Mouse (Mus musculus) liver, embryonic 12.5 days (tissue): ENCODE results near the gene Insl3. TPM values are rescaled to one million over a fixed set of nuclear protein-coding genes. Genes with fewer than 3 reads are reported as not detected.
A peak's percentile ranks its signal among the peaks of the same experiment; 100 is the strongest.

Experiments
- ATAC-seq: fragments of 200-750 bp; cut with Nextera tagmentation; 2 replicates; pipeline ENCODE4 v1.8.0; 2017; ENCODE audit warnings: moderate number of reproducible peaks, mild to moderate bottlenecking, moderate library complexity
- H3K27ac ChIP-seq: fragments of 300-500 bp; sonication (generic); 2 replicates; pipeline ENCODE4 v1.5.1; 2016; ENCODE audit warnings: mild to moderate bottlenecking
- H3K27me3 ChIP-seq: fragments of 300-500 bp; sonication (generic); replicated peaks from 2 replicates; pipeline ENCODE4 v1.6.1; 2016; ENCODE audit warnings: mild to moderate bottlenecking, moderate library complexity
- H3K36me3 ChIP-seq: fragments of 300-500 bp; sonication (generic); 2 replicates; pipeline ENCODE4 v1.6.1; 2016; ENCODE audit warnings: mild to moderate bottlenecking, moderate library complexity
- H3K4me1 ChIP-seq: fragments of 300-500 bp; sonication (generic); 2 replicates; pipeline ENCODE4 v1.6.1; 2016
- H3K4me2 ChIP-seq: fragments of 300-500 bp; sonication (generic); 2 replicates; pipeline ENCODE4 v1.6.1; 2016; ENCODE audit warnings: mild to moderate bottlenecking, moderate library complexity
- H3K4me3 ChIP-seq: fragments of 300-500 bp; sonication (generic); 2 replicates; pipeline ENCODE4 v1.5.1; 2016; ENCODE audit warnings: mild to moderate bottlenecking, moderate library complexity
- H3K9ac ChIP-seq: fragments of 300-500 bp; sonication (generic); 2 replicates; pipeline ENCODE4 v1.6.1; 2016; ENCODE audit warnings: mild to moderate bottlenecking, moderate library complexity
- H3K9me3 ChIP-seq: fragments of 300-500 bp; sonication (generic); replicated peaks from 2 replicates; pipeline ENCODE4 v1.6.1; 2016; ENCODE audit warnings: mild to moderate bottlenecking, moderate library complexity
- WGBS: fragments of 180-500 bp; shearing (Covaris S2); methylation state at CpG from one replicate; pipeline ENCODE4 v1.1.7; 2016; ENCODE audit not compliant: insufficient replicate concordance; 5-methylcytosine and 5-hydroxymethylcytosine counted together
- polyA plus RNA-seq: library from polyadenylated mRNA; unstranded; fragments of >200 nt; fragmentation: Nextera tagmentation; extraction: Ambion mirVana; gene quantifications from 2 replicates; pipeline ENCODE4 v1.2.1, GENCODE M21; 2016

Insl3 gene
- polyA plus RNA-seq, 1 experiment from 2014 or later, result 1.5 TPM

DNA sequence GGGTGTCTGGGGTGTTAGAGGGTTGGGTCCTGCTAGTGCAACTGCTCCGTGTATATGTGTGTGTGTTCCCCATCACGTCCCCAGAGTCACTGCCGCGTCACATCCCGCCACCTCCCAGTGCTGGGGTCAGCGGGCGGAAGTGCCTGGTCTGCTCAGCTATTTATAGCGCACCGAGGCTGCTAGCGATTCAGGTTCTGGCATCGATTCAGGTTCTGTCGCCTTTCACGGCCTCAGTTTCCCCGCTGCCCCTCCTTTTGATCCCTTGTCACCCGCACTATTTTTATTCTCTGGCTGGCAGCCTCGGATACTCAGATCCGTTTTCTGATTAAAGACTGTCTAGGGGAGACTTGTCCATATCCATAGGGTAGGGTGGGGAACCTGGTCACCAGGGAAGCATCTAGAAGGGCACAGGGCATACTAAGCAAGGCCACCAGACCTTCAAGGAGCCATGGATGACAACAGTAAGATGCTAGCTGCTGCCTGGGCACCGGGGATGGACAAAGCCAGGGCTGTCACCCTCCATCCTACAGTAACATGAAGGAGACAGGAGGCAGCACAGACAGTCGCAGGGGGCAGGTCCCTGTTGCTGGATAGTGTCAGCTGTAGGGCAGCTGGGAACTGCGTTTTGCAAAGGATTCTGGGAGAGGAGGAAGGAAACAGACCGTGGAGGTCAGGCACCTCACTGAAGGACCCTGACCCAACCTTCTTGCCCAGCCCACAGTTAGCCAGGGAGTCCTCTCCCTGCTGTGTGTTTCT, 20.6 kb upstream of the Insl3 start:
- WGBS, result 2% methylated on average over 21 of the region's 21 CpGs

GRCm38 (mm10) chr8:71670198-71670597, 18.8 kb upstream of the Insl3 start:
- ATAC-seq, result no peak
- 22% methylated on average over 12 of the region's 12 CpGs for WGBS
- Histone ChIP-seq H3K9me3 (no peaks in the 10 kb centered on the region), H3K36me3 (no peaks in the 10 kb centered on the region), H3K27me3 (peaks cover 59% of the 10 kb centered on the region), H3K9ac (no peak overlapping the region), H3K4me1 (peaks cover 52% of the 10 kb centered on the region), H3K4me3 (peak overlapping the region; percentile 58), H3K4me2 (peak overlapping the region; percentile 92), H3K27ac (no peak overlapping the region)

More for the DNA sequence above, 20.6 kb upstream of the Insl3 start:
- peak overlapping the region; percentile 22; the same call in 1 of the 2 replicates for H3K4me3 ChIP-seq
- peaks cover 64% of the 10 kb centered on the region for H3K27me3 ChIP-seq
- peaks cover 55% of the 10 kb centered on the region for H3K4me1 ChIP-seq
- no peaks in the 10 kb centered on the region for H3K36me3 ChIP-seq
- H3K9me3 ChIP-seq, result no peaks in the 10 kb centered on the region
- H3K27ac ChIP-seq, result 0 out of 2 replicates have a peak overlapping the region, but pooled peaks have one; percentile 12
- no peak overlapping the region for H3K9ac ChIP-seq
- H3K4me2 ChIP-seq, result peak overlapping the region; percentile 47
- ATAC-seq, result no peak

GRCm38 (mm10) chr8:71670621-71671548, 18.1 kb upstream of the Insl3 start:
- Histone ChIP-seq H3K4me1 (peaks cover 53% of the 10 kb centered on the region), H3K9me3 (no peaks in the 10 kb centered on the region), H3K27me3 (peaks cover 57% of the 10 kb centered on the region), H3K27ac (no peak overlapping the region), H3K36me3 (no peaks in the 10 kb centered on the region), H3K4me2 (peak overlapping the region; percentile 92), H3K9ac (no peak overlapping the region), H3K4me3 (peak overlapping the region; percentile 58)
- ATAC-seq, result peak; percentile 43
- 2% methylated on average over 62 of the region's 64 CpGs for WGBS

DNA sequence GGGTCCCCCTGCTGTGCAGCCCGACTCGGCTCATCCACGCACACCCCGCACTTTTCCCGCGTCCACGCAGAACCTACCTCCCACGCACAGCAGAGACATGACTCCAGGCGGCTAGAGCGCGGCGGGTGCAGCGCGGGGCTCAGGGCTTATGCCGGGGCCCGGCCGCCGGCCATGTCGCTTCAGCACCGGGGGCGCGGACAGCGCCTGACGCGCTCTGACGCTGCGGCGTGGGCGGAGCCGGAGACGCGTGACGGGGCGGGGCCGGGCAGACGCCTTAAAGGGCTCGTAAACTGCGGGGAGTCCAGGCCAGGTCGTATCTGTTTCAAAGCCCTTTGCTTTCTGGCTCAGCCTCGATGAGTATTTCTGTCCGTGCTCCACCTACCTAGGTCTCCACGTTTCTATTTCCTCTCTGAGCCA, 17.5 kb upstream of the Insl3 start, which contains the start of gene Unc13a:
TSS of gene Unc13a (minus strand) at position 209 of the 417 bp plus-strand sequence.
- peaks cover 50% of the 10 kb centered on the region for H3K27me3 ChIP-seq

GRCm38 (mm10) chr8:71672168-71672735, 16.8 kb upstream of the Insl3 start:
- H3K27me3 ChIP-seq, result peaks cover 43% of the 10 kb centered on the region
- ATAC-seq, result no peak
- H3K36me3 ChIP-seq, result no peaks in the 10 kb centered on the region
- H3K9ac ChIP-seq, result 0 out of 2 replicates have a peak overlapping the region, but pooled peaks have one; percentile 29
- WGBS, result 64% methylated on average over 6 of the region's 6 CpGs
- H3K27ac ChIP-seq, result no peak overlapping the region
- peaks cover 60% of the 10 kb centered on the region for H3K4me1 ChIP-seq
- H3K4me3 ChIP-seq, result peak overlapping the region; percentile 58; the same call in 1 of the 2 replicates
- H3K4me2 ChIP-seq, result peak overlapping the region; percentile 92
- H3K9me3 ChIP-seq, result no peaks in the 10 kb centered on the region

More for the DNA sequence above, 17.5 kb upstream of the Insl3 start, which contains the start of gene Unc13a:
- Histone ChIP-seq H3K9ac (0 out of 2 replicates have a peak within 1 kb of the TSS, but pooled peaks have one; percentile 29), H3K36me3 (no peaks in the 10 kb centered on the region), H3K9me3 (no peaks in the 10 kb centered on the region), H3K27ac (no peak within 1 kb of the TSS), H3K4me1 (peaks cover 53% of the 10 kb centered on the region), H3K4me3 (peak within 1 kb of the TSS; percentile 58), H3K4me2 (peak within 1 kb of the TSS; percentile 92)
- peak; percentile 59 for ATAC-seq
- WGBS, result 0% methylated on average over 41 of the region's 42 CpGs

DNA sequence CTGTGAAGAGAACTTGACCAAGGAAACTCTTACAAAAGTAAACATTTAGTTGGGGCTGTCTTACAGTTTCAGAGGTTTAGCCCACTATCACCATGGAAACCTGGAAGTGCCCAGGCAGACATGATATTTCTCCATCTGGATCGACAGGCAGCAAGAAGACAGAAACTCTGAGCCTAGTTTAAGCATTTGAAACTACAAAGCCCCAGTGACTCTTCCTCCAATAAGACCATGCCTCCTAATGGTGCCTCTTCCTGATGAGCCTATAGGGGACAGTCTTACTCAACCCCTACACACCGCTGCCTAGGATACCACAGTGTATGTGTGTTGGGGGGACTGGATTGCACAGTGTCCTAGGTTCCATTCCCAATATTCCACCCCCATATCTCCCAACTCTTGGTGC, 14.9 kb upstream of the Insl3 start:
- no peaks in the 10 kb centered on the region for H3K9me3 ChIP-seq
- peaks cover 30% of the 10 kb centered on the region for H3K27me3 ChIP-seq
- peaks cover 54% of the 10 kb centered on the region for H3K4me1 ChIP-seq
- H3K36me3 ChIP-seq, result no peaks in the 10 kb centered on the region
- 68% methylated on average over 2 of the region's 2 CpGs for WGBS
- H3K27ac ChIP-seq, result no peak overlapping the region
- no peak overlapping the region for H3K9ac ChIP-seq
- no peak for ATAC-seq
- H3K4me2 ChIP-seq, result no peak overlapping the region
- no peak overlapping the region for H3K4me3 ChIP-seq

- Histone ChIP-seq H3K36me3 (peaks cover 7% of the 10 kb centered on the region; the same call in 1 of the 2 replicates), H3K27me3 (peaks cover 30% of the 10 kb centered on the region), H3K27ac (no peak overlapping the region), H3K4me1 (peaks cover 60% of the 10 kb centered on the region), H3K4me3 (peak overlapping the region; percentile 69), H3K4me2 (peak overlapping the region; percentile 92), H3K9ac (peak overlapping the region; percentile 81), H3K9me3 (no peaks in the 10 kb centered on the region)
- ATAC-seq, result no peak
- 43% methylated on average over 9 of the region's 9 CpGs for WGBS
These were observed 13.5 kb upstream of the Insl3 start for GRCm38 (mm10) chr8:71675456-71676019.

DNA sequence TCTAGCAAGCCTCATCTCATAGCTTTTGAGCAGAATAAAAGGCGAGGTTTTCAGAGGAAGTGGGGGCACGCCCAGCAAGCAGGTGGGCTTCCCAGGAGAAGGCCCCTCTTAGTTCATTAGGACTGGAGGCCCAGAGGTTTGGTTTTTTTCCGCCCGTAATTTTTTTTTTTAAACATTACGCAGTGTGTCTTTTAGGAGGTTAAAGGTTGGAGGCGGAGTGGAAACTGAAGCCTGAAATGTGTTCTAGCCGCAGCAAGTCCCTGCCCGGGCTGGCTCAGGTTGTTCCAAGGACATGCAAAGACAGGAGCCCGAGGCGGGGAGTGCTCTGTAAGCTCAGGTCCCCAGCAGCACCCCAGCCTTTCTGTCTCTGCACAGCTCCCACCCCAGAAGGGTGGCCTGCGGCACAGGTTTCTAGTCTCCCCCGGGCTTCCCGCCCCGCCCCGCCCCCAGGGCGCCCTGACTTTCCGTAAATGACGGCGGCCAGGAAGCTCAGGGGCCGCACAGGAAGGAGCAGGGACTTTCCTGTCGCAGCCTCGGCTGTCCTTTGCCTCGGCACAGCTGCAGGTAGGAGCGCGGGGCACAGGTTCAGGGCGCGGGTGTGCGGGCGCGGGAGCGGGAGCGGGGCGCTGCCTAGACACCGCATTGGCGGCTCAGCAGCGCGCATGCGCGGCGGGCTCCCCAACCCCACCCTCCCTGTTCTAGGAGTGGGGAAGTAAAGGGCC, 12.8 kb upstream of the Insl3 start, which contains the start of gene Jak3:
TSS of gene Jak3 (plus strand) at position 277 of the 722 bp plus-strand sequence.
- H3K4me3 ChIP-seq, result peak within 1 kb of the TSS; percentile 69
- peak within 1 kb of the TSS; percentile 81 for H3K9ac ChIP-seq
- H3K4me2 ChIP-seq, result peak within 1 kb of the TSS; percentile 92
- peaks cover 56% of the 10 kb centered on the region for H3K4me1 ChIP-seq
- ATAC-seq, result peak; percentile 73
- 2% methylated on average over 40 of the region's 40 CpGs for WGBS
- H3K27me3 ChIP-seq, result peaks cover 30% of the 10 kb centered on the region
- H3K27ac ChIP-seq, result peak within 1 kb of the TSS; percentile 72
- peaks cover 7% of the 10 kb centered on the region; the same call in 1 of the 2 replicates for H3K36me3 ChIP-seq
- H3K9me3 ChIP-seq, result no peaks in the 10 kb centered on the region

DNA sequence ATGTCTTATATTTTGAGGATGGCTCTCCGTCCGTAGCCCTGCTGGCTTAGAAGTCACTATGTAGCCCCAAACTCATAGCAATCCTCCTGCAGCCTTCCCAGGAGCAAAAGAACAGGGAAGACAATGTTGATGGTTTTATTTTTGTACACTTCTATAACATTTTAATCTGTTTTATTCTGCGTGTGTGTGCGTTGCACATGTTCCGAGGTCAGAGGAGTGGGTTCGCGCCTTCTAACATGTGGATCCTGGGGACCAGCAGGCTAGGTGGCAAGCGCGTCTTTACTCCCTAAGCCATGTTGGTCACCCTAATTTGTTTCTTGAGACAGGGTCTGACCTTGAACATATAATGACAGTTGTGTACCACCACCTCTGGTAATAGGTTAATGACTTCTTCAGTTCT, 12.2 kb upstream of the Insl3 start:
- Histone ChIP-seq H3K9me3 (no peaks in the 10 kb centered on the region), H3K36me3 (peaks cover 7% of the 10 kb centered on the region; the same call in 1 of the 2 replicates), H3K4me3 (peak overlapping the region; percentile 69), H3K27me3 (peaks cover 33% of the 10 kb centered on the region), H3K27ac (peak overlapping the region; percentile 72), H3K4me1 (peaks cover 50% of the 10 kb centered on the region), H3K4me2 (peak overlapping the region; percentile 92), H3K9ac (peak overlapping the region; percentile 81)
- WGBS, result 42% methylated on average over 9 of the region's 9 CpGs
- no peak for ATAC-seq

GRCm38 (mm10) chr8:71677555-71677954, 11.5 kb upstream of the Insl3 start:
- Histone ChIP-seq H3K9me3 (no peaks in the 10 kb centered on the region), H3K4me3 (peak overlapping the region; percentile 69; the same call in 1 of the 2 replicates), H3K36me3 (peaks cover 7% of the 10 kb centered on the region; the same call in 1 of the 2 replicates), H3K27me3 (peaks cover 40% of the 10 kb centered on the region), H3K4me2 (peak overlapping the region; percentile 92), H3K9ac (peak overlapping the region; percentile 81; the same call in 1 of the 2 replicates), H3K27ac (peak overlapping the region; percentile 72; the same call in 1 of the 2 replicates), H3K4me1 (peaks cover 44% of the 10 kb centered on the region)
- ATAC-seq, result no peak
